Mouse (Mus musculus): ENCODE data around the gene Hapln2. TPM values are rescaled to one million over a fixed set of nuclear protein-coding genes. Genes with fewer than 3 reads are reported as not detected.

The Hapln2 gene
- polyA plus RNA-seq, 1 experiment from 2014 or later = 0.17 TPM

DNA sequence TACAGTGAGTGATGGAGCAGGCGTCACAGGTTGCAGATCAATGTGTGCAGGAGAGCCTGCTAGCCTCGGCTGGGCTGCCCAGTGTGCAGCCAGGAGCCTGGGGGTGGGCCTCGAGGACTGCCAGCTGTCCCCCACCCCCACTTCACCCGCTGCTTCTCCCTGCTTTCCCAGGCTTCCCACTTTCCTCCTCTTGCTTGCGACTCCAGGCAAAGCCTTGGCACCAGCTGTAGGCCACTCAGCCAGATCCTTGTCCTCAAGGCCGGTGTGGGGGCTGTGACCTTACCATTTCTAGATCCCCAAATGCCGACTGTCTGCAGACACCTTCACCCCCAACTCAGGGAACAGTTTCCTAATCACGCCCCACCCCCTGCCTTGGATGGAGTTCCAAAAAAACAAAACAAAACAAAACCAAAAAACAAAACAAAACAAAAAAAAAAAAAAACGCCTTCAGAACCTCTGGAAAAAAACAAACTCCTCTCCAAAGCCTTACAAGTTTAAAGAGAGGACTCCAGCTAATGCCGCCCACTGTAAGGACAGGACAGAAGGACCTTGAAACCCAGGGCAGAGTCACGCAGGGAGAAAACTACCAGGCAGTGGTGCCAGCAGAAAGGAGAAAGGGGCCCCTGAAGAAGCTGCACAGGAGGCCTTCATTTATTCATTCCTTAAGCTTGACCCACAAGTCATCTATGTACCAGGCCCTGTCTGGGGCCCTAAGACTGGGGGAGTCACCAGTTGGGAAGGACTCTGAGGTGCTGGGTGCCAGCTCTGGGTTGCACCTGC lies 26.4 kb downstream of the Hapln2 start:
- H3K4me3 ChIP-seq = no peak overlapping the region
- H3K36me3 ChIP-seq = no peaks in the 10 kb centered on the region
- peaks cover 93% of the 10 kb centered on the region for H3K27me3 ChIP-seq (replicated peaks)
- peaks cover 6% of the 10 kb centered on the region for H3K9me3 ChIP-seq (replicated peaks)
- no peak for ATAC-seq (ENCODE audit: insufficient number of reproducible peaks, low FRiP score)
- H3K27ac ChIP-seq (ENCODE audit: poor library complexity, severe bottlenecking) = no peak overlapping the region
- H3K9ac ChIP-seq = no peak overlapping the region
- WGBS = 10% methylated on average over 11 of the region's 11 CpGs
- peak overlapping the region; percentile 70; the same call in 1 of the 2 replicates for H3K4me2 ChIP-seq
- H3K4me1 ChIP-seq (replicated peaks) = peaks cover 22% of the 10 kb centered on the region

GRCm38 (mm10) chr3:88000181-88000580 lies 27.2 kb downstream of the Hapln2 start, which contains the start of gene Bcan:
Bcan (minus strand) TSS chr3:88000230.
- ATAC-seq (ENCODE audit: insufficient number of reproducible peaks, low FRiP score) = no peak
- peaks cover 22% of the 10 kb centered on the region for H3K4me1 ChIP-seq (replicated peaks)
- no peaks in the 10 kb centered on the region for H3K36me3 ChIP-seq
- H3K4me3 ChIP-seq = peak within 1 kb of the TSS; percentile 49
- no peak within 1 kb of the TSS for H3K27ac ChIP-seq (ENCODE audit: poor library complexity, severe bottlenecking)
- 0 out of 2 replicates have a peak, but pooled peaks cover 4% of the 10 kb centered on the region for H3K9me3 ChIP-seq (replicated peaks)
- H3K27me3 ChIP-seq (replicated peaks) = peaks cover 93% of the 10 kb centered on the region
- peak within 1 kb of the TSS; percentile 44; the same call in 1 of the 2 replicates for H3K9ac ChIP-seq
- peak within 1 kb of the TSS; percentile 70 for H3K4me2 ChIP-seq
- under 1% methylated on average over 39 of the region's 39 CpGs for WGBS

DNA sequence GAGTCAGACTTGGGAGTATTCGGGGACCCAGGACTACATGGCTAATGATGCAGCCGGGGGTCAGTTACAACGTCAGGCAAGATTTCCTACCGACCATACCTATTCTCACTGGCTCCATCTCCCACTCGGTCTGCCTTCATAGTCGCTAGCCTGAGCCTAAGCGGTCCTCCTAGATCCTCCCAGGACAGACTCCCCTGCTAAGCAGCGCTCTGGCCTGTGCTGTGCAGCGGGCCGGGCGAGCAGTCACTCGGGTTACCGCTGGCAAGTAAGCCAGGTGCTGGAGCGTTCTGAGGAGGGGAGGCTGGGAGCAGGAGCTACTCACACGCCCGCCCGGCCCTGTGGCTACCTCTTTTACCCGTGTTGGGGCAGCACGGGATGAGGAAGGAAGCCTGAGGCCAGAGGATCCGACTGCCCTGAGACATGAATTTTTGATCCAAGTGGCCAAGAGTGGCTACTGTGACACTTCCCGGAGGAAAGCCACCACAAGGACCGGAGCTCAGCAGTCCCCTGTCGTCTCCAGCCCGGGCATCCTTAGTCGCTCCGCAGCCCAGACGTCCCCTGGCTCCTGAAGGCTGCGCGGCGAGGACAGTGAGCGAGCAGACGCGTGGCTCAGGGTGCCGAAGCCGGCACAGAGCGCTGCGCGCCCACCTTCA lies 28.0 kb downstream of the Hapln2 start:
- no peak overlapping the region for H3K9ac ChIP-seq
- H3K27ac ChIP-seq (ENCODE audit: poor library complexity, severe bottlenecking) = no peak overlapping the region
- H3K4me3 ChIP-seq = peak overlapping the region; percentile 49
- 0 out of 2 replicates have a peak, but pooled peaks cover 4% of the 10 kb centered on the region for H3K9me3 ChIP-seq (replicated peaks)
- peaks cover 96% of the 10 kb centered on the region for H3K27me3 ChIP-seq (replicated peaks)
- ATAC-seq (ENCODE audit: insufficient number of reproducible peaks, low FRiP score) = no peak
- no peaks in the 10 kb centered on the region for H3K36me3 ChIP-seq
- 2% methylated on average over 38 of the region's 38 CpGs for WGBS
- H3K4me2 ChIP-seq = peak overlapping the region; percentile 70
- peaks cover 22% of the 10 kb centered on the region for H3K4me1 ChIP-seq (replicated peaks)

GRCm38 (mm10) chr3:87998747-87999146 lies 28.6 kb downstream of the Hapln2 start:
- H3K9ac ChIP-seq = no peak overlapping the region
- no peak overlapping the region for H3K4me3 ChIP-seq
- ATAC-seq (ENCODE audit: insufficient number of reproducible peaks, low FRiP score) = no peak
- H3K36me3 ChIP-seq = no peaks in the 10 kb centered on the region
- H3K27me3 ChIP-seq (replicated peaks) = peaks cover 100% of the 10 kb centered on the region
- peaks cover 22% of the 10 kb centered on the region for H3K4me1 ChIP-seq (replicated peaks)
- 0 out of 2 replicates have a peak, but pooled peaks cover 4% of the 10 kb centered on the region for H3K9me3 ChIP-seq (replicated peaks)
- 2% methylated on average over 7 of the region's 7 CpGs for WGBS
- no peak overlapping the region for H3K27ac ChIP-seq (ENCODE audit: poor library complexity, severe bottlenecking)
- H3K4me2 ChIP-seq = no peak overlapping the region

GRCm38 (mm10) chr3:87996971-87997614 lies 30.3 kb downstream of the Hapln2 start:
- Histone ChIP-seq H3K27ac (ENCODE audit: poor library complexity, severe bottlenecking) (no peak overlapping the region), H3K36me3 (no peaks in the 10 kb centered on the region), H3K9ac (peak overlapping the region; percentile 49; the same call in 1 of the 2 replicates), H3K9me3 (replicated peaks) (no peaks in the 10 kb centered on the region), H3K4me3 (peak overlapping the region; percentile 41), H3K4me2 (peak overlapping the region; percentile 71), H3K4me1 (replicated peaks) (peaks cover 22% of the 10 kb centered on the region), H3K27me3 (replicated peaks) (peaks cover 100% of the 10 kb centered on the region)
- 0 out of 2 replicates have a peak, but pooled peaks have one; percentile 27 for ATAC-seq (ENCODE audit: insufficient number of reproducible peaks, low FRiP score)
- under 1% methylated on average over 49 of the region's 49 CpGs for WGBS

DNA sequence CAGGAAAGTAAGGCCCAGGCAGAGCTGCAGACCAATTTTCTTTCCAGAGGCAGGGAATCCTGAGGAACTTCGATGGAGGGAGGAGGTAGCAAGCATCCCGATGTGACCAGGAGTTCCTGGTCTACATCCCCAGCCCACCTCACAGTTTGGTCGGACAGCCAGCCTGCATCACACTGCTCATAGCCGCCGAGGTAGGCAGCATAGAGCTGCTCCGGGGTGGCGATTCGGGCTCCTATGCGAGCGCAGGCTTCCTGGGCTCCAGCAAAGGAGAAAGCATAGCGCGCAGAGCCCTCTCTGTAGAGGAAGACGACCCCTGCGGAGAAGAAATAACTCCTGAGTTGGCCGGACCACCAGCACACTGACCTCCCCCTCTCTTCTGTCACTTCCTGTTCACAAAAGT lies 31.0 kb downstream of the Hapln2 start:
- Histone ChIP-seq H3K27ac (ENCODE audit: poor library complexity, severe bottlenecking) (no peak overlapping the region), H3K4me3 (no peak overlapping the region), H3K9me3 (replicated peaks) (no peaks in the 10 kb centered on the region), H3K4me1 (replicated peaks) (peaks cover 22% of the 10 kb centered on the region), H3K36me3 (no peaks in the 10 kb centered on the region), H3K9ac (no peak overlapping the region), H3K4me2 (peak overlapping the region; percentile 71), H3K27me3 (replicated peaks) (peaks cover 100% of the 10 kb centered on the region)
- no peak for ATAC-seq (ENCODE audit: insufficient number of reproducible peaks, low FRiP score)
- WGBS = 3% methylated on average over 15 of the region's 15 CpGs

DNA sequence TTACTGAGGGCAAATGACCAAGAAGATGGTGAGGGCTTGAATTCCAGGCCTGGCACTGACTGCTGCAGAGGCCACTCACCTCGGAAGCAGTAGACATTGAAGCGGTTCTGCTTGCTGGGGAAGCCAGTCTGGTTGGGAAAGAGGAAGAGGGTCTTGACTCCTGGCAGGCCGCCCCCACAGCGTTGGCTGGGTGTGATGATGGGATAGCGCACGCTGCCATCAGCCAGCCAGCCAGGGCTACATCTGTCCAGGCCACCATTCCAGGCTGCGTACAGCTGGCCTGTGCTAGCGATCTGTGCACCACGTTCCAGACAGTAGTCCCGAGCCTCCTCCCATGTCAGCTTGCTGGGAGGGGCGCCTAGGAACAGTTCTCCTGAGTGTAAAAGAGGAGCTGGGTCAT lies 32.1 kb downstream of the Hapln2 start:
- no peak overlapping the region for H3K27ac ChIP-seq (ENCODE audit: poor library complexity, severe bottlenecking)
- no peak overlapping the region for H3K4me2 ChIP-seq
- no peaks in the 10 kb centered on the region for H3K9me3 ChIP-seq (replicated peaks)
- 29% methylated on average over 11 of the region's 11 CpGs for WGBS
- no peak for ATAC-seq (ENCODE audit: insufficient number of reproducible peaks, low FRiP score)
- no peak overlapping the region for H3K4me3 ChIP-seq
- no peaks in the 10 kb centered on the region for H3K36me3 ChIP-seq
- no peak overlapping the region for H3K9ac ChIP-seq
- H3K4me1 ChIP-seq (replicated peaks) = peaks cover 18% of the 10 kb centered on the region
- H3K27me3 ChIP-seq (replicated peaks) = peaks cover 100% of the 10 kb centered on the region

DNA sequence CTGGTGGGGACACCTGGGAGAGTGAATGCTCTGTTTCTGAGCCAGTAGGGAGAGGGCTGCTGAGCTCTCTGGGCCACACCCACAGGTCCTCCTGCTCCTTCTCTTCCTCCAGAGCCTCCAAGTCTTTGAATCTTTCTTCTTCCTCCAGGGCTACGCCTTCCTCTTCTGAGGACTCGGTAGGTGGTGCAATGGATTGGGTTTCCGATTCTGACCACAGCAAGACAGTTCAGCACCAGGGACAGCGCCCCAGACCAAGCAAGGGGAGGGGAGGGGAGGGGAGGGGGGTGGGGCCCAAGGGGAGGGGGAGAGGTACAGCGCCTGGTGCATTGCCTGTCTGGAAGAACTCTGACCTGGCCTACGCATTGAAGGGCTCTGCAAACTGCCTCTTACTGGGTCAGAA lies 33.9 kb downstream of the Hapln2 start:
- peaks cover 100% of the 10 kb centered on the region for H3K27me3 ChIP-seq (replicated peaks)
- H3K4me3 ChIP-seq = no peak overlapping the region
- no peak for ATAC-seq (ENCODE audit: insufficient number of reproducible peaks, low FRiP score)
- 6% methylated on average over 4 of the region's 6 CpGs for WGBS
- H3K4me1 ChIP-seq (replicated peaks) = peaks cover 10% of the 10 kb centered on the region
- no peak overlapping the region for H3K9ac ChIP-seq
- H3K4me2 ChIP-seq = no peak overlapping the region
- no peaks in the 10 kb centered on the region for H3K36me3 ChIP-seq
- no peaks in the 10 kb centered on the region for H3K9me3 ChIP-seq (replicated peaks)
- H3K27ac ChIP-seq (ENCODE audit: poor library complexity, severe bottlenecking) = no peak overlapping the region

DNA sequence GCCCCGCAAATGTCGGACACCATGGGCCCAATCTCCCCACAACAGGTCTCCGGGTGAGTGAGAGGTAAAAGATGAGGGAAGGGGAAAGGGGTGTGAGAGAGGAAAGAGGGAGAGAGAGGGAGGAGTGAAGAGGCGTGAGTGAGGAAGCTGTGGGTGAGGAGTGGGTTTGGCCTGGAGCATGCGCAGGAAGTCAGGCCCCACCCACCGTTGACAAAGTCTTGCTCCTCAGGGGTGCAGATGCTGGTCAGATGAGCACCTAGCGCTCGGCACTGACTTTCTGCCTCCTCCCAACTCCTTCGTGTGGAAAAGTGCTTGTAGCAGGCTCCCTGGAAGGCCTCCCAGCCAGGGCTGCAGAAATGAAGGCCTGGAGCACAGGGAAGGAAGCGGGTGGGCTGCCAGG lies 37.4 kb downstream of the Hapln2 start:
- Histone ChIP-seq H3K27ac (ENCODE audit: poor library complexity, severe bottlenecking) (no peak overlapping the region), H3K4me3 (no peak overlapping the region), H3K36me3 (no peaks in the 10 kb centered on the region)

DNA sequence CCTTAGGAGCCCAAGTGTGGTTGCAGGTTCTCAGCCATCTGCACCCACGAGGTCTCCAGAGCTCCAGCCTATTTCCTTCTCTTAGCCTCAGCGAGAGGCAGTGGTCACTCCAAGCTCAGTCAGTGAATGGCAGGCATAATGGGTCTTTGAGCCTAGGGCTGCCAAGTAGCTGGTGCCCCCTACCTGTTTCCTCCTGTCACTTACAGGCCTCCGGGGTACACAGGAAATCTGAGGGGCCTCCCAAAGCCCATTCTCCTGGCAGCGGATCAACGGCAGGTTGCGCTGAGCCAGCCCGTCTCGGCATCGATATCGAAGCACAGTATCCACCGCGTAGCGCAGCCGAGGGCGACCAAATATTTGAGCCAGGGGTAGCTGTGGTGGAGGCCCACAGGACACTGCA lies 39.3 kb downstream of the Hapln2 start:
- Histone ChIP-seq H3K9ac (peak overlapping the region; percentile 51), H3K4me3 (peak overlapping the region; percentile 38), H3K4me1 (replicated peaks) (peaks cover 51% of the 10 kb centered on the region), H3K36me3 (no peaks in the 10 kb centered on the region), H3K9me3 (replicated peaks) (no peaks in the 10 kb centered on the region), H3K4me2 (peak overlapping the region; percentile 70), H3K27ac (ENCODE audit: poor library complexity, severe bottlenecking) (no peak overlapping the region), H3K27me3 (replicated peaks) (peaks cover 47% of the 10 kb centered on the region)
- 11% methylated on average over 15 of the region's 15 CpGs for WGBS
- no peak for ATAC-seq (ENCODE audit: insufficient number of reproducible peaks, low FRiP score)

More for the DNA sequence above, 37.4 kb downstream of the Hapln2 start:
- Histone ChIP-seq H3K9me3 (replicated peaks) (no peaks in the 10 kb centered on the region), H3K9ac (no peak overlapping the region), H3K4me1 (replicated peaks) (peaks cover 33% of the 10 kb centered on the region), H3K4me2 (no peak overlapping the region), H3K27me3 (replicated peaks) (peaks cover 66% of the 10 kb centered on the region)
- 32% methylated on average over 10 of the region's 10 CpGs for WGBS
- ATAC-seq (ENCODE audit: insufficient number of reproducible peaks, low FRiP score) = no peak

DNA sequence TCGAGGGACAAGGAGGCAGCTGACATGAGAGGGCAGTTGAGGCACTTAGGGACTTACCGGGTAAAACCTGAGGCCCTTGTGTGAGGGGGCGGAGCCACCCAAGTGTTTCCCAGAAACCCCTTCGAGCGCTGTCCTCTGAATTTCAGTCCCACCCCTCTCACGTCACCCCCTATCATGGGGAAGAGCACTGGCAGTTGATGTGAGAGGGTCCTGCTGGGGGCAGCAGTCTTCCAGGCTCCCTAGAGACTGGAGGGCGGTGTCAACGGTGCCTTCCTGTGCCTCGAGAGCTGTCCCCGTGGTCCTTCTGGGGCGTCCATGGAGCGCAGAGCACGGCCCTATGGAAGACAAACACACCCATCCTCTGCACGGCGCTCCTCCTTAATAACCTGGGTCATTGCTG lies 39.8 kb downstream of the Hapln2 start:
- H3K4me1 ChIP-seq (replicated peaks) = peaks cover 56% of the 10 kb centered on the region
- H3K4me3 ChIP-seq = peak overlapping the region; percentile 38
- no peaks in the 10 kb centered on the region for H3K9me3 ChIP-seq (replicated peaks)
- no peaks in the 10 kb centered on the region for H3K36me3 ChIP-seq
- H3K4me2 ChIP-seq = peak overlapping the region; percentile 70
- no peak overlapping the region for H3K27ac ChIP-seq (ENCODE audit: poor library complexity, severe bottlenecking)
- peak overlapping the region; percentile 51 for H3K9ac ChIP-seq
- WGBS = 1% methylated on average over 15 of the region's 15 CpGs
- H3K27me3 ChIP-seq (replicated peaks) = peaks cover 42% of the 10 kb centered on the region
- ATAC-seq (ENCODE audit: insufficient number of reproducible peaks, low FRiP score) = peak; percentile 31

Measured in heart, embryonic 12.5 days (tissue).